Mouse (Mus musculus) spleen, postnatal 36 days (tissue): Measurements from ENCODE around the gene Hoxd11.
A peak's percentile ranks its signal among the peaks of the same experiment; 100 is the strongest.

Experiments
- DNase-seq, 2 experiments: peaks; one replicate each; pipeline ENCODE4 v3.0.0; 2022; ENCODE audit warnings: low spot score in 2 of 2, mixed read lengths in 1 of 2

The Hoxd11 gene

GRCm38 (mm10) chr2:74707599-74707998 lies 28.2 kb downstream of the Hoxd11 start:
- DNase-seq = no peak

GRCm38 (mm10) chr2:74708676-74709075 lies 29.3 kb downstream of the Hoxd11 start:
- DNase-seq = no peak

- no peak for DNase-seq
Measured at GRCm38 (mm10) chr2:74709465-74710419, 30.4 kb downstream of the Hoxd11 start.

GRCm38 (mm10) chr2:74710929-74711543 lies 31.7 kb downstream of the Hoxd11 start:
- no peak for DNase-seq

GRCm38 (mm10) chr2:74711721-74712621 lies 32.6 kb downstream of the Hoxd11 start, which contains the start of the genes Hoxd3 and Hoxd4:
Gene Hoxd3, plus strand, starts transcription at chr2:74711927.
Gene Hoxd4, plus strand, starts transcription at chr2:74711929.
- DNase-seq = no peak

- DNase-seq = no peak
Measured at GRCm38 (mm10) chr2:74713239-74714150, 34.1 kb downstream of the Hoxd11 start.

- DNase-seq = no peak
Measured at GRCm38 (mm10) chr2:74714156-74714789, 34.9 kb downstream of the Hoxd11 start.

- DNase-seq = no peak
Measured at GRCm38 (mm10) chr2:74714881-74715280, 35.5 kb downstream of the Hoxd11 start.

GRCm38 (mm10) chr2:74715504-74716241 lies 36.3 kb downstream of the Hoxd11 start:
- peak; percentile 32 to 43 for DNase-seq

- DNase-seq = no peak
Measured at GRCm38 (mm10) chr2:74720384-74720783, 41.0 kb downstream of the Hoxd11 start.

GRCm38 (mm10) chr2:74720955-74721491 lies 41.7 kb downstream of the Hoxd11 start:
- DNase-seq = no peak

- no peak for DNase-seq
Measured at GRCm38 (mm10) chr2:74721882-74722281, 42.5 kb downstream of the Hoxd11 start.

- DNase-seq = no peak
Measured at GRCm38 (mm10) chr2:74722949-74723348, 43.6 kb downstream of the Hoxd11 start.

GRCm38 (mm10) chr2:74724244-74725015 lies 45.1 kb downstream of the Hoxd11 start:
- DNase-seq = no peak

GRCm38 (mm10) chr2:74725171-74725570 lies 45.8 kb downstream of the Hoxd11 start:
- no peak for DNase-seq

- no peak for DNase-seq
Measured at GRCm38 (mm10) chr2:74726551-74726950, 47.2 kb downstream of the Hoxd11 start, which contains the start of gene Gm28230. Gene Gm28230, plus strand, starts transcription at chr2:74726728.

GRCm38 (mm10) chr2:74726973-74727639 lies 47.7 kb downstream of the Hoxd11 start:
- DNase-seq = no peak
